Mouse (Mus musculus) myocyte (in vitro differentiated cells): ENCODE measurements at regions not wholly inside any gene's neighbourhood (a gene's known extent, or its start where the extent isn't known, plus 50 kb on each side); places are given as distances from the start of the nearest gene placed in this dataset.

Experiments
- H3K27me3 ChIP-seq: one replicate; pipeline ENCODE4 v1.6.1; 2011; ENCODE audit not compliant: control insufficient read depth, insufficient read depth, insufficient read length
- H3K36me3 ChIP-seq: one replicate; pipeline ENCODE4 v1.6.1; 2011; ENCODE audit not compliant: control insufficient read depth, insufficient read depth
- H3K4me2 ChIP-seq: one replicate; pipeline ENCODE4 v1.6.1; 2011; ENCODE audit warnings: low read depth, control low read depth
- H3K4me3 ChIP-seq: one replicate; pipeline ENCODE4 v1.5.1; 2011; ENCODE audit warnings: mild to moderate bottlenecking, control low read depth, moderate library complexity
- H3K79me2 ChIP-seq: one replicate; pipeline ENCODE4 v1.6.1; 2011; ENCODE audit not compliant: control insufficient read depth, insufficient read depth
- H3ac ChIP-seq: one replicate; pipeline ENCODE4 v1.6.1; 2011; ENCODE audit not compliant: control insufficient read depth, insufficient read length
- CEBPB ChIP-seq: IDR thresholded peaks from 2 replicates; pipeline ENCODE4 v1.6.1; 2011; ENCODE audit warnings: mild to moderate bottlenecking, moderate library complexity; ENCODE audit not compliant: poor library complexity, insufficient read depth, severe bottlenecking
- E2F4 ChIP-seq: IDR thresholded peaks from one replicate; pipeline ENCODE4 v1.6.1; 2011; ENCODE audit warnings: mild to moderate bottlenecking, control low read depth, moderate library complexity; ENCODE audit not compliant: insufficient read depth
- MAX ChIP-seq: IDR thresholded peaks from one replicate; pipeline ENCODE4 v1.6.1; 2011; ENCODE audit warnings: low read depth, mild to moderate bottlenecking, control low read depth
- MYOD1 ChIP-seq, 3 experiments: IDR thresholded peaks; one replicate each; pipeline ENCODE4 v1.6.1; 2011; ENCODE audit warnings: control low read depth in 2 of 3, low read depth in 2 of 3, mild to moderate bottlenecking in 2 of 3, moderate library complexity in 1 of 3; ENCODE audit not compliant: insufficient read length in 2 of 3, control insufficient read depth in 1 of 3
- MYOG ChIP-seq, 3 experiments: IDR thresholded peaks; one replicate each; pipeline ENCODE4 v1.6.1; 2011; ENCODE audit warnings: control low read depth in 2 of 3, low read depth in 2 of 3, mild to moderate bottlenecking in 2 of 3; ENCODE audit not compliant: insufficient read length in 2 of 3, control insufficient read depth in 1 of 3, insufficient read depth in 1 of 3
- POLR2A ChIP-seq: IDR thresholded peaks from one replicate; pipeline ENCODE4 v1.6.1; 2011; ENCODE audit warnings: low read depth, mild to moderate bottlenecking, control low read depth, moderate library complexity; ENCODE audit not compliant: insufficient read length
- POLR2AphosphoS2 ChIP-seq: IDR thresholded peaks from one replicate; pipeline ENCODE4 v1.6.1; 2011; ENCODE audit warnings: low read depth, control low read depth; ENCODE audit not compliant: insufficient read length
- REST ChIP-seq: IDR thresholded peaks from one replicate; pipeline ENCODE4 v1.6.1; 2011; ENCODE audit warnings: mild to moderate bottlenecking, control low read depth, moderate library complexity; ENCODE audit not compliant: insufficient read depth, insufficient read length
- SRF ChIP-seq: IDR thresholded peaks from one replicate; pipeline ENCODE4 v1.6.1; 2011; ENCODE audit warnings: low read depth; ENCODE audit not compliant: control insufficient read depth, insufficient read length
- TCF12 ChIP-seq: IDR thresholded peaks from one replicate; pipeline ENCODE4 v1.6.1; 2011; ENCODE audit warnings: mild to moderate bottlenecking, control low read depth; ENCODE audit not compliant: poor library complexity, insufficient read depth, severe bottlenecking
- TCF3 ChIP-seq: IDR thresholded peaks from one replicate; pipeline ENCODE4 v1.6.1; 2011; ENCODE audit warnings: low read depth, control low read depth; ENCODE audit not compliant: insufficient read length
- USF1 ChIP-seq: IDR thresholded peaks from one replicate; pipeline ENCODE4 v1.6.1; 2011; ENCODE audit warnings: low read depth, mild to moderate bottlenecking, control low read depth, moderate library complexity

DNA sequence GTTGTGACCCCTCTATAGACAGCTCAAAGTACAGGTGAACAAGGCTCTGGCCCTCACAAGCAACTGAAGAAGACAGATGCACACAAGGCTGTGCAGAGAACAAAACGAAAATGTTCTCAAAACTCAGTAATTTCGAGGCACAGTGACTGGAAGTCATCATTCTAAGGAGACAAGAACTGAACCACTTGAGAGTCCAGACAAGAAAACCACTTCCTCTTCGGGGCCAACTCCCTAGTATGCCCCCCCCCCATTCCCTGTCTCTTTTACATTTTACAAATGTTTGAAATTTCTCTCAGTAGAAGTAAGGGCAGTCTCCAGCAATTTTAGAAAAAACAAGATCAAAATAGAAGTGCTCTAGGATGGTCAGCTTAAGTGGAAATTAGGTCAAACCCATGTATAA lies 184.0 kb downstream of the Sptssa start:
- H3ac ChIP-seq, result no peak overlapping the region
- no peak for TF ChIP-seq TCF3
- TF ChIP-seq CEBPB, result no peak
- TF ChIP-seq POLR2AphosphoS2, result no peak
- no peak for TF ChIP-seq MAX
- TF ChIP-seq E2F4, result no peak
- TF ChIP-seq REST, result no peak
- TF ChIP-seq SRF, result no peak
- TF ChIP-seq USF1, result no peak
- no peak for TF ChIP-seq TCF12
- TF ChIP-seq MYOD1 (IDR thresholded peaks at IDR 0.05; ENCODE audit: control insufficient read depth in 1 of 3, insufficient read length in 2 of 3, low read depth in 2 of 3), result no peak

DNA sequence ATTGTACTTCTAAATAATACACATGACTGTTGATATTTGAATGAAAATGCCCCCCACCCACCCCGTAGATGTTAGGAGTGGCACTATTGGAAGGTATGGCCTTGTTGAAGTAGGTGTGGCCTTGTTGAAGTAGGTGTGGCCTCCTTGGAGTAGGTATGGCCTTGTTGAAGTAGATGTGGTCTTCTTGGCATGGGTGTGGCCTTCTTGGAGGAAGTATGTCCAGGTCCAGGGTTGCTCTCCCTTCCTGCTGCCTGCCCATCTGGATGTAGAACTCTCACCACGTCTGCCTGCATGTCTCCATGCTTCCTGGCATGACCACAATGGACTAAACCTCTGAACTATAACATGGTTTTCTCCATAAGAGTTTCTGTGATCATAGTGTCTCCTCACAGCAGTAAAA lies 188.7 kb downstream of the Sptssa start:
- no peak for TF ChIP-seq MYOD1 (IDR thresholded peaks at IDR 0.05; ENCODE audit: control insufficient read depth in 1 of 3, insufficient read length in 2 of 3, low read depth in 2 of 3)
- TF ChIP-seq USF1, result no peak
- TF ChIP-seq POLR2AphosphoS2, result no peak
- Histone ChIP-seq H3K36me3 (no peaks in the 10 kb centered on the region), H3ac (no peak overlapping the region), H3K79me2 (no peaks in the 10 kb centered on the region), H3K4me2 (no peak overlapping the region), H3K27me3 (no peaks in the 10 kb centered on the region), H3K4me3 (no peak overlapping the region)

More for the DNA sequence above, 184.0 kb downstream of the Sptssa start:
- H3K79me2 ChIP-seq, result no peaks in the 10 kb centered on the region
- H3K4me3 ChIP-seq, result no peak overlapping the region
- no peak overlapping the region for H3K4me2 ChIP-seq
- no peaks in the 10 kb centered on the region for H3K36me3 ChIP-seq
- H3K27me3 ChIP-seq, result no peaks in the 10 kb centered on the region

DNA sequence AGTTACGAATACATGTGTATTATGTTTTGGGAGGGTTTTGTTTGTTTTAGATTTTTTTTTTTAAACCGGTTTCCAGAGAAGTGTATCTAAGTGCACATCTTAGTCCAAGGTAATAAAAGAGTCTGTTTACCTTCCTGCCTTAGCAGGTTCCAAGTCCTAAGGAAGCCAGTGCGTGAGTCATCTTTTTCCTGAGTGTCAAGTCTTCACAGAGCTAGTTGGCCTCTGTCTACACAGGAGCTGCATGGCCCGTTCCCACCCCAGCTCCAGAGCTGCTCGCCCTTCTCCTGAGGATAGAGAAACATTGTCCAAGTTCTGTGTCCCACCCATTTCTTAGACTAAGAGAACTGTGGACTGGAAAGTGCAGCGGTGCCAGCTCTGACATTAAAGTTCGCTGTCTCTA lies 192.6 kb downstream of the Sptssa start:
- TF ChIP-seq E2F4 (no peak), MYOG (IDR thresholded peaks at IDR 0.05; ENCODE audit: control insufficient read depth in 1 of 3, insufficient read depth in 1 of 3, insufficient read length in 2 of 3, low read depth in 2 of 3) (no peak), MAX (no peak), USF1 (no peak), POLR2A (no peak), REST (no peak), CEBPB (no peak)
- Histone ChIP-seq H3K36me3 (no peaks in the 10 kb centered on the region), H3K4me2 (no peak overlapping the region), H3ac (no peak overlapping the region), H3K79me2 (no peaks in the 10 kb centered on the region), H3K27me3 (no peaks in the 10 kb centered on the region), H3K4me3 (no peak overlapping the region)

DNA sequence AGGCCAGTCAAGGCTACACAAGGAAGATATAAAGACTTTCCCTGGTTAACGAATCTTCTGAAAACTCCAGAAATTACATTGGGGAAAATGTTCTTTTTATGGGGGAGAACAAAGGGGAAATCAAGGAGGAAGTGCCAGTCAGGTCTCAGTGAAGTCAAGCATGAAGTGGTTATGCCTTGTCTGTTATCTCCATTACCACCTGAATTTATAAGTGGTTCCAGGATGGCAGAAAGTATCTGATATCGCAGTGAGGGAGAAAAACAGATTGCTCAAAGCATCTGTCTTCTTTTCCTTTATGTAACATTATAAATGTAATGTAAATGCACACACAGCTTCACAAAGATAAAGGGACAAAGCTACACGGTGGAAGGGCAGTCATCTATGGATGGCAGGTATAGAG lies 195.0 kb downstream of the Sptssa start:
- Histone ChIP-seq H3K36me3 (no peaks in the 10 kb centered on the region), H3K79me2 (no peaks in the 10 kb centered on the region), H3ac (no peak overlapping the region), H3K4me3 (no peak overlapping the region), H3K27me3 (no peaks in the 10 kb centered on the region), H3K4me2 (no peak overlapping the region)
- no peak for TF ChIP-seq E2F4
- TF ChIP-seq SRF, result no peak
- TF ChIP-seq MYOD1 (IDR thresholded peaks at IDR 0.05; ENCODE audit: control insufficient read depth in 1 of 3, insufficient read length in 2 of 3, low read depth in 2 of 3), result no peak
- no peak for TF ChIP-seq MAX
- TF ChIP-seq TCF12, result no peak
- no peak for TF ChIP-seq POLR2AphosphoS2
- no peak for TF ChIP-seq TCF3
- no peak for TF ChIP-seq USF1
- no peak for TF ChIP-seq CEBPB
- TF ChIP-seq MYOG (IDR thresholded peaks at IDR 0.05; ENCODE audit: control insufficient read depth in 1 of 3, insufficient read depth in 1 of 3, insufficient read length in 2 of 3, low read depth in 2 of 3), result no peak
- no peak for TF ChIP-seq POLR2A
- no peak for TF ChIP-seq REST

DNA sequence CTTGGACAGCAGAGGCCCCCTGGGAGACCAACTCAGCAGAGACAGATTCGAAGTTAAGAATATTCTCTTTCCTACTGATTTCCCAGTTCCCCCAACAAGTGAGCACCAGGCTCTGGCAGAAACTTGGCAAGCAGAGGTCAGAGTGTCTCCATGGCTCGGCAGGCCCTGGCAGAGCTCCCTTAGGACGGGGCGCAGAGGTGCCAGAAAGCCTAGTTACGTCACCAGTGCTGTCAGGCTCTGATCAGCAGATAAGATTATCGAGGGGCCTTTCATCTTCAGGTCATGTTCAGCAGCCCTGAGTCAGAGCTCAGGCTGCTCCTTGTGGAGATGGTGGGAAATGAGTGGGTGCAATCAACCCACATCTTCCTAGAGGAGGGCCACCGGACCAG lies 196.2 kb downstream of the Sptssa start:
- TF ChIP-seq MYOD1 (IDR thresholded peaks at IDR 0.05; ENCODE audit: control insufficient read depth in 1 of 3, insufficient read length in 2 of 3, low read depth in 2 of 3), result no peak
- no peak for TF ChIP-seq MAX
- no peak for TF ChIP-seq REST
- TF ChIP-seq POLR2A, result no peak
- TF ChIP-seq MYOG (IDR thresholded peaks at IDR 0.05; ENCODE audit: control insufficient read depth in 1 of 3, insufficient read depth in 1 of 3, insufficient read length in 2 of 3, low read depth in 2 of 3), result no peak
- no peak for TF ChIP-seq POLR2AphosphoS2
- no peak for TF ChIP-seq TCF3
- no peak for TF ChIP-seq USF1
- no peak for TF ChIP-seq CEBPB
- no peak for TF ChIP-seq TCF12
- no peak for TF ChIP-seq E2F4
- TF ChIP-seq SRF, result no peak
- Histone ChIP-seq H3ac (no peak overlapping the region), H3K79me2 (no peaks in the 10 kb centered on the region), H3K4me2 (no peak overlapping the region), H3K36me3 (no peaks in the 10 kb centered on the region), H3K4me3 (no peak overlapping the region), H3K27me3 (no peaks in the 10 kb centered on the region)
